Mouse (Mus musculus) Muller cell, postnatal 12 days (primary cell): ENCODE data around the gene Gm10375.
"Not testable (repeated sequence)": the region's sequence is repeated elsewhere in the genome, so short reads cannot be mapped to it uniquely, and the experiment has no call there.

Experiments used
- DNase-seq: peaks from one replicate; pipeline ENCODE4 v3.0.0-alpha.2; 2015; ENCODE audit errors: inconsistent ontology term

Gm10375 gene

DNA sequence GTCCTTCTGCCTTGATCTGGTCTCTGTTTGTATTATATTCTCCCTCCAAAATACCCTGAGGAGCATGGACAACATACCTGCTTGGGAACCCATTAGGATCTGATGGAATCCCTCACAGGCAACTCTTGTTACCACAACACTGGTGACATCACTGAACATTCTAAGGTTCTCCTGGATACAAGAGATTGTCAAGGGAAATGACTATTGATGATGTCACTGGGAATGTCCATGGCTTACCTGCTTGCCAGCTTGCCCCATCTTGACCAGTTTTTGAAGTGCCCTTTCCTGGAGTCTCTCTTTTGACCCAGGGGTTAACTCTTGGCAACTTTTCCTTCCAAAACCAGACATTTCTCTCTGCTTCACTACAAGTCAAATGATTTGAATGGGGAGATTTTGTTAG lies at the start of gene Gm10375:
Gene Gm10375, minus strand, starts transcription at position 101 of the 400 bp plus-strand sequence.
- not testable (repeated sequence) for DNase-seq

DNA sequence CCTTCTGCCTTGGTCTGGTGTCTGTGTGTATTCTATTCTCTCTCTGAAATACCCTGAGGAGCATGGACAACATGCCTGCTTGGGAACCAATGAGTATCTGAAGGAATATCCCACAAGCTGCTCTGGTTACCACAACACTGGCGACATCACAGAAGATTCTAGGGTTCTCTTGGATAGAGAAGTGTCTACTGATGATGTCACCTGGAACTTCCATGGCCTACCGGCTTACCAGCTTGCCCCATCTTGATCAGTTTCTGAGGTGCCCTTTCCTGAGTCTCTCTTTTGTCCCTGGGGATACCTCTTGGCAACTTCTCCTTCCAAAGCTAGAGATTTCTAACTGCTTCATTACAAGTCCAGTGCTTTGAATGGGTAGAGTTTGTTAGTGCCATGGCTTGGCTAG lies 28.8 kb downstream of the Gm10375 start, which contains the start of gene Gm17654:
Gene Gm17654, minus strand, starts transcription at position 101 of the 400 bp plus-strand sequence.
- not testable (repeated sequence) for DNase-seq

DNA sequence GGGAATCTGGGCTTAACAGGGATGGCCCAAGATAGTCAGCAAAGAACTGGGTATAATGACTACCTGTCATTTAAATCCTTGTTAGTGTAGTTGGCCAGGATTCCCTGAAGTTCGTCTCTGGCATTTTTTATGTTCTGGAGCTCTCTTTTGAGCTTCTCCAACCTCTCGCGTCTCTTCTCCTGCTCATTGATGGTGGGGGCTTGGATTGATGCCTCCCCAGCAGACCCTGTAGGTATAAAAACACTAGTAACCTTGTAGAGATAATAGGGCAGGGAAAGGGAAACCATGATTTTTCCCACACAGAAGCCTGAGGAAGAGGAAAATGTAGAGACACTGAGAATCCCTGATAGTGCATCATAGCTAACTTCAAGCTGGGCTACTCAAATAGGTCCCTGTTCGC lies 29.8 kb downstream of the Gm10375 start:
- not testable (repeated sequence) for DNase-seq
